ENCODE assay signal across 8 mouse cellular contexts in genomic region chr16:30502221-30502891, GRCm38 (mm10). TPM values are rescaled to one million over a fixed set of nuclear protein-coding genes. Genes with fewer than 3 reads are reported as not detected.
DNase-seq lines count a peak whose midpoint lies in the region; ATAC-seq lines count a peak whose summit lies in the region.

No protein-coding gene starts in this region.

- no peaks in the 10 kb centered on the region for H3K9me3 ChIP-seq in embryonic facial prominence, embryonic 14.5 days (ENCODE audit: control insufficient read depth, low read length)
- no peaks in the 10 kb centered on the region for H3K9me3 ChIP-seq in intestine, embryonic 15.5 days
- no peaks in the 10 kb centered on the region for H3K9me3 ChIP-seq in lung, embryonic 16.5 days (ENCODE audit: control insufficient read depth, low read length)

- ATAC-seq in embryonic facial prominence, embryonic 14.5 days (ENCODE audit: low read depth) = no peak
- ATAC-seq in intestine, embryonic 15.5 days = peak; percentile 71
- peak; percentile 85 for ATAC-seq in lung, embryonic 16.5 days (ENCODE audit: low read depth)

- H3K27ac ChIP-seq in embryonic facial prominence, embryonic 14.5 days (replicated peaks; ENCODE audit: low read depth, low read length) = no peak overlapping the region
- 0 out of 2 replicates have a peak overlapping the region, but pooled peaks have one; percentile 6 for H3K27ac ChIP-seq in intestine, embryonic 15.5 days
- peak overlapping the region; percentile 94 for H3K27ac ChIP-seq in lung, embryonic 16.5 days (ENCODE audit: low read length)

- 0 out of 2 replicates have a peak overlapping the region, but pooled peaks have one; percentile 3 for H3K9ac ChIP-seq in embryonic facial prominence, embryonic 14.5 days (ENCODE audit: low read depth, low read length)
- no peak overlapping the region for H3K9ac ChIP-seq in intestine, embryonic 15.5 days
- H3K9ac ChIP-seq in lung, embryonic 16.5 days (ENCODE audit: low read length) = peak overlapping the region; percentile 56

- H3K4me3 ChIP-seq in embryonic facial prominence, embryonic 14.5 days (ENCODE audit: low read depth, low read length) = no peak overlapping the region
- H3K4me3 ChIP-seq in intestine, embryonic 15.5 days (replicated peaks) = peak overlapping the region; percentile 14; the same call in 1 of the 2 replicates
- H3K4me3 ChIP-seq in lung, embryonic 16.5 days (ENCODE audit: low read length) = peak overlapping the region; percentile 32

- DNase-seq in gastrocnemius, adult 18-20 months (ENCODE audit: low spot score) = peak; percentile 53
- DNase-seq in gastrocnemius, postnatal 10 days = no peak
- peak; percentile 43 for DNase-seq in embryonic facial prominence, embryonic 14.5 days (ENCODE audit: low spot score)
- no peak for DNase-seq in spleen, adult 12 weeks (ENCODE audit: low spot score)
- no peak for DNase-seq in right cerebral cortex, postnatal 14 days
- DNase-seq in left cerebral cortex, adult 11 months (ENCODE audit: low spot score) = no peak

- peaks cover 8% of the 10 kb centered on the region; the same call in 1 of the 2 replicates for H3K4me1 ChIP-seq in embryonic facial prominence, embryonic 14.5 days (ENCODE audit: control insufficient read depth, insufficient read depth, low read length)
- peaks cover 16% of the 10 kb centered on the region for H3K4me1 ChIP-seq in intestine, embryonic 15.5 days (replicated peaks)
- H3K4me1 ChIP-seq in lung, embryonic 16.5 days (replicated peaks; ENCODE audit: control insufficient read depth, insufficient read depth, low read length) = peaks cover 22% of the 10 kb centered on the region

- 42% methylated on average over 25 of the region's 25 CpGs for WGBS in embryonic facial prominence, embryonic 14.5 days
- WGBS in intestine, embryonic 15.5 days = 12% methylated on average over 25 of the region's 25 CpGs
- 7% methylated on average over 25 of the region's 25 CpGs for WGBS in lung, embryonic 16.5 days

- H3K27me3 ChIP-seq in embryonic facial prominence, embryonic 14.5 days (replicated peaks; ENCODE audit: control insufficient read depth, insufficient read depth, low read length) = no peaks in the 10 kb centered on the region
- H3K27me3 ChIP-seq in intestine, embryonic 15.5 days (replicated peaks) = no peaks in the 10 kb centered on the region
- H3K27me3 ChIP-seq in lung, embryonic 16.5 days (ENCODE audit: control insufficient read depth, insufficient read depth, low read depth, low read length) = peaks cover 6% of the 10 kb centered on the region

- H3K4me2 ChIP-seq in embryonic facial prominence, embryonic 14.5 days (ENCODE audit: low read depth, low read length) = peak overlapping the region; percentile 19; the same call in 1 of the 2 replicates
- H3K4me2 ChIP-seq in intestine, embryonic 15.5 days (replicated peaks) = peak overlapping the region; percentile 58
- H3K4me2 ChIP-seq in lung, embryonic 16.5 days (ENCODE audit: low read depth, low read length) = peak overlapping the region; percentile 59

- no peaks in the 10 kb centered on the region for H3K36me3 ChIP-seq in embryonic facial prominence, embryonic 14.5 days (ENCODE audit: control insufficient read depth, insufficient read depth, low read length)
- H3K36me3 ChIP-seq in intestine, embryonic 15.5 days = no peaks in the 10 kb centered on the region
- H3K36me3 ChIP-seq in lung, embryonic 16.5 days (ENCODE audit: control insufficient read depth, insufficient read depth, low read length) = no peaks in the 10 kb centered on the region

RNA-seq across cellular contexts. Expression of gene Tmem44, which starts 48.3 kb away (rescaled TPM):
- total RNA-seq in gastrocnemius, adult 18-20 months (2021) = 1 to 10 TPM; 1.3 to 1.9 TPM
- 1 to 10 TPM; 5.3 to 8.7 TPM for total RNA-seq in gastrocnemius, postnatal 10 days (2021)
- polyA plus RNA-seq in embryonic facial prominence, embryonic 14.5 days (2014; fragmentation: Nextera tagmentation; extraction: Ambion mirVana) = 13.8 and 20.7 TPM in 2 replicates
- 9.1 and 10.0 TPM in 2 replicates for polyA plus RNA-seq in intestine, embryonic 15.5 days (2015; fragmentation: Nextera tagmentation; extraction: Ambion mirVana)
- 23.5 and 23.8 TPM in 2 replicates for polyA plus RNA-seq in lung, embryonic 16.5 days (2015; fragmentation: Nextera tagmentation; extraction: Ambion mirVana)

Comparison
In these comparisons a context has a peak if more than half of its experiments do, and no peak if none do; other contexts are left out.
1. DNase-seq: peak in gastrocnemius, adult 18-20 months (single experiment) and embryonic facial prominence, embryonic 14.5 days (single experiment); none in gastrocnemius, postnatal 10 days (single experiment), spleen, adult 12 weeks (single experiment), right cerebral cortex, postnatal 14 days (single experiment) and left cerebral cortex, adult 11 months (single experiment).
2. Peak in every context shown above with its lines, with median percentiles within 50 percentile points of each other: H3K4me2 ChIP-seq.